Mouse (Mus musculus): Measurements from ENCODE around the gene Slc12a3.

The Slc12a3 gene

DNA sequence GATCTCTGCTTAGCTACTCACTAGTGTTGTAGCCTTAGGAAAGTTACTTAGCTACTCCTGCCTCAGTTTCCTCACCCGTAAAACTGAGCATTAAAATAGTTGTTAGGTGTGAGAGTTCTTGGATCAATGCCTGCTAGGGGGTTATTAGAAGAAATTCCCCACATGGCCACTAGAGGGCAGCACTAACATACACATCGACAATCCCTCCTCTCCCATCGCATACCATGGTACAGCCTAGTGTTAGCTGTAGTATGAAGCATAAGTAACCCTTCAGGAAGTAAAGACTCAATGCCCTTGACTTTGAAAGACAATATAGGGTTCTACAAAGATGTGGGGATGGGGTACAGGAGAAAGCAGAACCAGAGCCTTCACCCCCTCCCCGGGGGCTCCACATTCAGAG, 1.7 kb downstream of the Slc12a3 start:
- no peak for DNase-seq (ENCODE audit: low spot score in 2 of 2)

DNA sequence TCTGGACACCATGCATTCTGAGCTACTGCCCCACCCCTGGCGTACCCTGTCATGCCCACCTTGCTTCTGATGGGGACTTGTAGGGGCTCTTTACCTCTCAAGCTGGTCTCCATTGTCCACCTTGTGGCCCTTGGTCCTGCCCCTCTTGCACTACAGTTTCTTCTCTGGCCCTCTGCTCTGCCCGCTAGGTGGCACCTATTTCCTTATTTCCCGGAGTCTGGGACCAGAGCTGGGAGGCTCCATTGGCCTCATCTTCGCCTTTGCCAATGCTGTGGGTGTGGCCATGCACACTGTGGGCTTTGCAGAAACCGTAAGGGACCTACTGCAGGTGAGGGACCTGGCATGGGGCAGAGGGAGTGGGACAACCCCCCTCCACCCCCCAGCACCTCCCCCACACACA, 4.3 kb downstream of the Slc12a3 start:
- no peak for DNase-seq (ENCODE audit: low spot score in 2 of 2)

DNA sequence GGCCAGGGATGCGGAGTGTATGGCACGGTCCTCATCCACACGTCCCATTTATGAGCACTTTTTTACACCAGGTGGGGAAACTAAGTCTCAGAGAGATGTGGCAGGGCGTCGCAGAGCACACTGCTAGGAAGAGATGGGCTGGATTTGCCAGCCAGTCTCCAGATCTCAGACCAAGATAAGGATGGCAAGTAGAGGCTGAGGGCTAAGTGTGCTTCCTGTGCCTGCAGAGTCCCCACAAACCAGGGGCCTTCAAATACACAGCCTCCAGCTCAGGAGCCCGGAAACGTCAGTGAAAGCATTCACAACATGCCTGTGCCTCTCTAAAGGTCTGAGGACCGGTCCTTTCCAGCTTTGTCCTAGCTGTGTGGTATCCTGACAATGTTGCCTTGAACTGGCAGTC, 8.6 kb downstream of the Slc12a3 start:
- DNase-seq (ENCODE audit: low spot score in 2 of 2), result no peak

DNA sequence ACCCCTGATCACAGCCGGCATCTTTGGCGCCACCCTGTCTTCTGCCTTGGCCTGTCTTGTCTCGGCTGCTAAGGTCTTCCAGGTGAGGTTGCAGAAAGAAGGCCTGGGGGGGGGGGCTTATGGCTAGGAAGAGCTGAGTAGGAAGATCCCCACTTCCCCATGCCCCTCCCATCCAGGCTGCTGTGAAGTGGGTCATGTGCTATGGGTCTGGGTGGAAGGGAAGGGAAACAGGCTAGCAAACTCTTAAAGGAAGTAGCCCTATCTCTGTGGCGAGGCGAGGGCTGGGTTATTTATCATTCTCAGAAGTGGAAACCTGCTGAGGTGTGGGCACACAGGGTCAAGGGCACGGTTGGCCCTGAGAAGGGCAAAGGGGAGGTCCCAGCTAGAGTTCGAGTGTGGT, 11.8 kb downstream of the Slc12a3 start:
- DNase-seq (ENCODE audit: low spot score in 2 of 2), result no peak

DNA sequence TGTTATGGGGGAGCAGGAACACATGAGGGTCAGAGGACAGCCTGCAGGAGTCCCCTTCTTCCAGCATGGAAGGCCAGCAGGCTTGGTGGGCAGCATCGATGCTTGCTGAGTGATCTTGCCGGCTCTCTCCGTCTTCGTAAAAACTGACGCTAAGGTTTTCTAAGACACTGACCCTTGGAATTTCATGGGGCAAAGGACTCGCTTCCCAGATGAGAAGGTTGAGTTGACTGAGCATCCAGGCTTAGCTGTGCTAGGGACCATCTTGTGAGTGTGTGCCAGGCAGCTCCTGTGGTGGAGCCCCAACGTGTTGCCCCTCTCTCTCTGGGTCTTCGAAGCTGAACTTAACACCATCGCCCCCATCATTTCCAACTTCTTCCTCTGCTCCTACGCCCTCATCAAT, 13.7 kb downstream of the Slc12a3 start:
- DNase-seq (ENCODE audit: low spot score in 2 of 2), result no peak

DNA sequence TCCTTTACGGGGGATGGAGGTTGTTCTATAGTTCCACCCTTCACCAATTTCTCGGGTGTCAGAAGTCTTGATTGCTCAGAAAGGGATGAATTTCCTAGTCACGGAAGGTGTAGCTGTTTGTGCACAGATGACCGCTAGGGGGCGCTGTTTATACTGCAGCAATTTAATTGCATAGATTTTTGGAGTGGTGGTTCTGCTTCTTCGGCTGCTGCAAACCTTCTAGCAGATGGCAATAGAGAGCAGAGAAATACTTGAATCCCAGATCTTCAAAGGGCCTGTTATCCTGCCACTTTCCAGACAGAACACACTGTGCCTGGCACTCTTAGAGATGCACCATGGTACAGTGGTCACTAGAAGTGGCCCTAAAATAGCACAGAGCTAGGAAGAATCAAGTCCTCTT, 14.3 kb downstream of the Slc12a3 start:
- peak; percentile 64 to 84 for DNase-seq (ENCODE audit: low spot score in 2 of 2)

DNA sequence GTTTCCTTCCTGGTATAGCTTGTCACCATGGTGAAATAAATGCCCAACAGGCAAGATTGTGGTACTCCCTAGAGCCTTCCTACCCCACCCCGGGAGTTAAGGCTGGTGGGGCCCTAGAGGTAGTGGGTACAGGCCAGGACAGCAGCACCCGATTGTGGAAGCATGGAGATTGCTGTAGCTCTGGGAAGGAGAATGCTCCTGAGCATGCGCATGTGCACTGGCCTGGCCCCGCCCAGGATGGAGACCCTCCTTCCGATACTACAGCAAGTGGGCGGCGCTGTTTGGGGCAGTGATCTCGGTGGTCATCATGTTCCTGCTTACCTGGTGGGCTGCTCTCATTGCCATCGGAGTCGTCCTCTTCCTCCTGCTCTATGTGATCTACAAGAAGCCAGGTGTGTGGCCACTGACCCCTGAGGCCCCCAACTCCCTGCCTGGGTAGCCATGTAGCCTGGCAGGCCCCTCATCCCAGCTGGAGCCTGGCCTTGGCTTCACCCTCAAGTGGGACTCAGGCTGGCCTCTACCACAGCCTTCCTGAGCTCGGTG, 14.8 kb downstream of the Slc12a3 start:
- DNase-seq (ENCODE audit: low spot score in 2 of 2), result no peak

DNA sequence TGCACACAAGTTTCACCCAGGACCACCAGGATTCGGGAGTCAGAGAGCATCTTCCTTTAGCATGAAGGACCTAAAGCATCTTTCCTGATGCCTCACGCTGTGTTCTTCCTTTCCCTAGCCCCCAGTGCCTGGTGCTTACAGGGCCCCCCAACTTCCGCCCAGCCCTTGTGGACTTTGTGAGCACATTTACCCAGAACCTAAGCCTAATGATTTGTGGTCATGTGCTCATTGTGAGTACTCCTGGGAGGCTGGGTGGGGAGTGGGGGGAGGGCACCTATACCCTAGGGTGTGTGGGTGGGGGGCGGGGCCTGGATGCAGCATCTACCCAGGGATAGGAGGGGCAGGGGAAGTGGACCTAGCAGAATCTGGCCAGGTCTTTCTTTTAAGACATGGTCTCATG, 16.7 kb downstream of the Slc12a3 start:
- DNase-seq (ENCODE audit: low spot score in 2 of 2), result no peak

DNA sequence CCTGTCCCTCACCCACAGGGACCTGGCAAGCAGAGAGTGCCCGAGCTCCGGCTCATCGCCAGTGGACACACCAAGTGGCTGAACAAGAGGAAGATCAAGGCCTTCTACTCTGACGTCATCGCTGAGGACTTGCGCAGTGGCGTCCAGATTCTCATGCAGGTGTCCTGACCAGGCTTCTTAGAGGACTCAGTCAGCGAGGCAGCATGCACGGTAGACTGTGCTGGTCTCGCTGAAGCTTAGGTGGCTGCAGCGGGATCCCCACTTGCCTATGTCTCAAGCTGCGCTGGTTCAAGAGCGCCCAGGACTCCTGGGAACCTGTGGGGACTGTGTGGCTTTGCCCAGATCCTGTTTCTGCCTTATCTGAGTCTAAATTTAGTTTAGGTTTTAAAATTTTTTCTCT, 17.3 kb downstream of the Slc12a3 start:
- no peak for DNase-seq (ENCODE audit: low spot score in 2 of 2)

DNA sequence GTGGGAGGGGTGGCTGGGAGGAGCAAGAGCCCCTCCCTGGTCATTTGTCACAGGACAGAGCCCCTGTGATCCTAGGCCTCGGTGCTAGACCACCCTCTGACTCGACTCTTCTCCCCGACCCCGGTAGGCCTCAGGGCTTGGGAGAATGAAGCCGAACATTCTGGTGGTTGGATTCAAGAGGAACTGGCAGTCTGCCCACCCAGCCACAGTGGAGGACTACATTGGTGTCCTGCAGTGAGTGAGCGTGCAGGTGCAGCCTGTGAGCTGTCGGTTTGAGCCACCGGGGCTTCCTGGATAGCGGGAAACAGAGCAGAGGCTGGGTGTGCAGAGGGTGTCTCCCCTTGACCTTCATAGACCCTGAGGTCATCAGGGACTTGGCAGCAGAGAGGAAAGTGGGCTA, 19.4 kb downstream of the Slc12a3 start:
- DNase-seq (ENCODE audit: low spot score in 2 of 2), result no peak

DNA sequence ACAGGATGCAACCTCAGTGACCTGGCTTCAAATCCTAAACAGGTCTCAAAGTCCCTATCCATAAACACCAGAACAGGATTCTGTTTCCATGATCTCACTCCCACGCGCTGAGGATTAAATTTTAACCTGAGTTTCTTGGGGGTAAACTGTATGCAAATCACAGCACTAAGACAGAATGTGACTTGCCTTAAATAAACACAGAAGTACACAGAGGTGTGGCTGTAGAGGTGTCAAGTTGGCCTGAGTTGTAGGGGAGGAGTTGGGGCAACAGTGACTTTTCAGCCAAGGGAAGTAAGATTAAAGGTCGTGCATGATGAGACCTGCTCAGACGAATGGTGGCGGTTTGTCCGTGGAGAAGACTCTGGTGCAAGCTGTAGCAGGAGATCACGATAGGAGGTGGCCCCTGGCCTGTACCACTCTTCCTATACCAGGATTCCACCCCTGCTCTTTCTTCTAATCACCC, 25.1 kb downstream of the Slc12a3 start:
- no peak for DNase-seq (ENCODE audit: low spot score in 2 of 2)

DNA sequence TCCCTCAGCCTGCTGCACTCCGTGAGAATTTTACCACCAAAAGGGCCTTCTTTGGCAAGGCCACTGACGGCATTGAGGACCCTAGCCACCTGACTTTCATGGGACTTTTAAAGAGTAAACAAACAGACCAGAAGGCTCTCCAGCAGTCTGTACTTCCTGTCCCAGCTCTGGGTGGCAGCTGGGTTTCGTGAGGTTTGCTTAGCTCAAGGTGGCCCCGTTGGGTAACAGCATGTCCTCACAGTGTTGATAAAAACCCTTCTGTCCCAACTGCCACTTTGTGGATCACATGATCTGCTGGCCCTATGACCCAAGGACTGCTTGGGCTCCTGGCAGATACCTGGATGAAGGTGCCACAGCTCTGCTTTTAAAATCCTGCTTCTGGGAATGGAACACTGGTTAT, 25.6 kb downstream of the Slc12a3 start:
- no peak for DNase-seq (ENCODE audit: low spot score in 2 of 2)

DNA sequence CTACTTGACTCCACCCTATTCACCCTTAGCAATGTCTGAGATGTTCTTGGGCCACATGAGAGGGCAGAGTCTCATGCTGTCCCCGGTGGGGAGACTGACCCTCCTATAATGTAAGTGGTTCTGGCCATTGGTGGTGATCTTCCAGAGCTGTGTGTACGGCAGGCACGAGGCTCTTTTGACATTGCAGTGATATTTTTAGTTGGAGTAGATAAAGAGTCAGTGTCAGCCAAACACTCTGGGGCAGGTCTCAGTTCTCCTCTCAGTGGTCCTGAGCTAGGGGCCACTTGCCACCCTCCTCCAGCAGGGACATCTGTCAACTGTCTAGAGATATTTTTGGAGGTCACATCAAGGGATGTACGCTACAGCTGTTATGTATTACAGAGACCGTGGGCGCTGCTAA, 28.2 kb downstream of the Slc12a3 start:
- DNase-seq (ENCODE audit: low spot score in 2 of 2), result no peak

DNA sequence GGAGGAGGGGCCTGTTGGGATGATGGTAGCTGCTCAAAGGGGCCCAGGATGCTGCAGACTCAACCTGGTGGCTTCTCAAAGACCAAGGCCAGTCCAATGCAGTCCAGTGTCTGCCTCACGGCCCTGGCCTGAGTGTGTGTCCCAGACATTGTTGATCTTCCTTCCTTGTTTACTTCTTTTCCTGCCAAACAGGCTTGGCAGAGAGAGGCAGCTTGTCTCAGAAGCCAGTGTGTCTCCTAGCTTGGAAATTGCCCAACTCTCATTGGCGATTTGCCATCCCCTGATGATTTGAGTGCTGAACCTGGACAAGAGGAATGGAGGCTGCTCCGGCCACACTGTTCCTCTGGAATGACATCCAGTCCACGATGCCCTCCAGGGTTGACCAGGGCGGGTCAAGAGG, 29.5 kb downstream of the Slc12a3 start:
- DNase-seq (ENCODE audit: low spot score in 2 of 2), result peak; percentile 77 to 78

DNA sequence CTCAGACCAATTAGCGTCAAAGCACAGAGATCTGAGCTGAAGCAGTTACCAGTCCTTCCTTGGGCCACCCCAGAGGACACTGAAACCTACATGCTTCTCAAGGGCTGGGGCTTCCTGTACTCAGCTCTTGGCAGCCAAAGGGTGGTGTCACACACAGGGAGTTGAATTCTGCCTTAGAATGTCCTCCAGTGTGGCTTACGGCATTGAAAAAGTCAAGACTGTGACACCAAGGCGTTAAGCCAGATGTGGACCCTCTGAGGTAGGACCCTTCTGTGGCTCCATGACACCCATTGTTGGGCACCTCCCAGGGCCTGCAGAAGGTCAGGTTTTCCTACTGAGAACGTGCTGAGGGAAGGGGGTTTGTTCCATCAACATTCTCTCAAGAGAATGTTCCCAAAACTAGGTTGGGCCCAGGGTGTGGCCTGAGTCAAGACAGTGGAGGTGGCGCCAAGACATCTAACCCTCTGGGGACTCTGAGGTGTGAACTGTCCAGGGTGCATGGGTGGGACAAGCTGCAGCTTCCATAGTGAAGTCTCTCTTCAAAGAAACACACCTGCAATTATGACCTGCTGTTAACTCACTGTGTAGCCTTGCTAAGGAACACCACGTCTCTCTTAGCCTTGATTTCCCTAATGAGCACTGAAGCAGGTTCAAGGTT, 32.9 kb downstream of the Slc12a3 start:
- no peak for DNase-seq (ENCODE audit: low spot score in 2 of 2)

DNA sequence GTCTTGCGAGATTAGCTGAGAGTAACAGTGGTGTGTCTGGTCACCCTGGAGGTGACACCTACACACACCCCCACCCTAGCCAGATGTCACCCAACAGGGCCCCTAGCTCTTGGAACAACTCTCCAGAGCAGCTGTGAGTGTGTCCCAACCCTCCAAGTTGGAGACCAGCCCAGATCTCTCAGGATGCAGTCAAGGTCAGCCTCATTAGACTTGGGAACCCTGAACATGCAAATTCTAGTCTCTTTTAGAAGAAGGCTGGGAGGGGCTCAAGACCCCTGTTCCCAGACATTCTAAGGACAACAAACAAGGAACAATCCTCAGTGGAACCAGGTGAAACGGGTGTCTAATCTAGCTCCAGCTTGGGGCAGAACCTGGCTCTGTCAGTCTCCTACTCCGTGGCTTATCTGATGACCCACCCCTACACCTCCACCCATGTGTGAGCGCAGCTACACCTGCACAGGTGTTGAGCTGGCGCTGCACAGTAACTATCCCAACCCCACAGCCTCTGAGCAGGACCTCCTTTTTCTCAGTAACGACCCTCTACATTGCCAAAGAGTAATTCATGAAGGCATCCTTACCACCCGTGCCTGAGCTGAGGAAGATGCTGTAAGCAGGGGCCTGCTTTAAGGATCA, 33.7 kb downstream of the Slc12a3 start:
- peak in 1 of 2 experiments; percentile 52 for DNase-seq (ENCODE audit: low spot score in 2 of 2)

DNA sequence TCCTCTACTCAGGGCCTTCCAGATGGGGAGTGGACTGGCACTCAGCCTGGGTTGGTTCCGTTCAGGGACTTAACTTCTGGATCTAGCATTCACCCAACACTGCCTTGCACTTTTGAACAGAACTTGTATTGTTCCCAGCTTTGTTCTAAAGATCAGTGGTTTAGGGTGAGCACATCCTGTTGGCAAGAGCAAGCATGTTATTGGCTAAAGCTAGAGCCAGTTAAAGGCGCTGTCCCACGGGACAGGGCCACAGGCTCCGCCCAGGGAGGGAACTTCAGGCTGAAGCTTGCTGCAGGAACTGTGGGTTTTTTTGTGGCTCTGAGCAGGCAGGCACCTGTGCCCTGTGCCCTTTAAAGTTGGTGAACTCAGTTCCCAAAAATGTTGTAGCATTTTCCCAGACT, 34.3 kb downstream of the Slc12a3 start:
- peak in 1 of 2 experiments; percentile 58 for DNase-seq (ENCODE audit: low spot score in 2 of 2)

DNA sequence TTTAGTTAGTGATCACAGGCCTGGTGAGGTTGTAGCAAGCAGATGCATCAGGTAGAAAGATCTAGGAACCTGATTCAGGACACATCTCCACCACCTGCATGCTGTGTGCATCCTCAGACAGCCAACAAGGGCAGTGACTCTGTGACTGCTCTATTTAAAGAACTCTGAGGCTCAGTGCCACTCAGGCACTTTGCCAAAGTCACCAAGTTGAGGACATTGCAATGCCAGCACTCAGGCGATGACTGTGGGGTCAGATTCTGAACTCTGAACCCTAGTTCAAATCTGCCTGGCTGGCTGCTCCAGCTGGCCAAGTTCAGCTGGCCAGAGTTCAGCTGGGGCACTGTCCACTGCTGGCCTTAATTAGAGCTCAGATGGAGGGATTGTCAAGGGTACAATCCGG, 34.9 kb downstream of the Slc12a3 start:
- no peak for DNase-seq (ENCODE audit: low spot score in 2 of 2)

DNA sequence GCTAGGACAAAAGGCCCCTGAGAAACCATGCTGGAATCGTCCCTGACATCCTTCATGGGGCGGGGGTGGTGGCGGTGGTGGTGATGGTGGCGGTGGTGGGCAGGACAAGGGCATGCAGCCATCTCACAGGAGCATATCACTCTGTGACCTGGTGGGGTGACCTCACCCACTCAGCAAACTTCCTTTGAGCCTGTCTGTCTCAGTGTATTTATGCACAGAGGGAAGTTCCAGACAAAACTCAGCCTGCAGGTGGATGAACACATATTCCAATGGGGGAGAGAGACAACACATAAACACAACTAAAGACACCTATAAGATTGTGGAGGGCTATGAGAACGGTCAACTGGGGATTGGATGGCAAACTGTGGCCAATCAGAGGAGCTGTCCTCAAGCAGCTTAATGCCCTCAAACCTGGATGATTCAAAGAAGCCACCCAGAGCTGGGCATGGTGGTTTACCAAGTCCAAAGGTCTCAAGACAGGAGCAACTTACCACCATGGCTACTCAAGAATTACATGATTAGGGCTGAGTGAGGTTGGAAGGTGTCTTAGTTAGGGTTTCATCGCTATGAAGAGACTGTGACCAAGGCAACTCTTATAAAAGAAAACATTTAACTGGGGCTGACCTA, 35.8 kb downstream of the Slc12a3 start:
- DNase-seq (ENCODE audit: low spot score in 2 of 2), result no peak

DNA sequence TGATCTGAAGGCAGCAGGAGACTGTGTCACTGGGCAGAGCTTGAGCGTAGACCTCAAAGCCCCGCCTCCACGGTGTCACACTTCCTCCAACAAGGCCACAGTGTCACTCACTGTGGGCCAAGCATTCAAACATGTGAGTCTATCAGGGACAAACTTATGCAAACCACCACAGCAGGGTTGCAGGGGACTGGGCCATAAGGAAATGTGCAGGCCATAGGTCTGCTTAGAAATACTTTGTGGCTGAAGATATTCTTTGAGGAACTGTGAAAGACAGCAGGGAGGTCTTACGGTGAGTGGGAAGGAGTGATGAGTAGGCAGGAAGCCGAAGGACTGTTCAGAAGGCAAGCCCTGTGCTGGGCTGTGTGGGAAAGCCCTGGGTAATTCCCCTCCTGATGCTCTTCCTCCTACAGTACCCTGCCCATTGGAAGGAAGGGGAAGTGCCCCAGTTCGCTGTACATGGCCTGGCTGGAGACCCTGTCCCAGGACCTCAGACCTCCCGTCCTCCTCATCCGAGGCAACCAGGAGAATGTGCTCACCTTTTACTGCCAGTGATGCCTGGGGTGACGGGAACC, 36.5 kb downstream of the Slc12a3 start:
- no peak for DNase-seq (ENCODE audit: low spot score in 2 of 2)

DNA sequence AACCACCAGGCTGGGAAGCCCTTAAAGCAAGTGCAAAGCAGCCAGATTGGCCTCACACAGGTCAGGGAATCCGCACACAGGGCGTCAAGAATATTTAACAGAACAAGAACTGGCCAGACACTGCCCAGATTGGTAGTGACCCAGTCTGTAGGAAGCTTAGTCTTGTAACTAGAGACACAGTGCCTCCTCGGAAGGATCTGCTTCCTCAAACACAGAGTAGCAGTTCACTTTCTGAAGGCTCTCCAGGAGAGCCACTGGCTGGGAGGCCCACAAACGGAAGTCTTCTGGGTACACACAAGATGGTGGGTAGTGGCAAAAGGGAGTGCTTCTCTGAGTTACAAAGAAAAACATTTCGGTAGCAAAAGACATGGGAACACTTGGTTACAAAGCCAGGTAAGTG, 41.8 kb downstream of the Slc12a3 start:
- DNase-seq (ENCODE audit: low spot score in 2 of 2), result no peak

DNA sequence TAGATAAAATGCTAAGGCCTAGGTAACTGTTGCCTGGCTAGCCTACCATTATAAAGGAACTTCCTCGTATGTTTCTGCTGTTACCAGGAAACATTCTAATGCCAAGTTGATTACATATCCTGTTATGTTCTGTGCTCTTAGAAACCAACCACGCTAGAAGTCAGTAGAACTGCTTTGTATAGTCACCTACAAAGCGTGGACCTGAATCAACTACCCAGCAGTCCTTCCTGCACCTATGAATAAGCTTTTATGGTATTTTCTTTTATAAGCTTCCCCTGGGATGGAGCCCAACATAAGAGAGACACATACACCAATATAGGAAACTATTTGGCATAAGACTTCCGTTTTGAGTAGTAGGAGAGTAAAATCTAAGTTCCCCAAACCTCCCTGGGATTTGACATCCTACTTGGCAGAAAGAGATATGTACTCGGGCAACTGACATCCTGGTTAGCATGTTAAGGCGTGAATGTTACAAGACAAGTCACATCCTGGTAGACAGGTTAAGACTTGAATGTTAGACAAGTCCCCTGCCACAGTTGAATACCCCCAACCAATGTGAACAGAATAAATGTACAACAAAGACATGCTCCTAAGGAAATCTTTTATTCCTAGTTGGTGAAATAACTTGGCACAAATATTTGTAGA, 44.1 kb downstream of the Slc12a3 start:
- DNase-seq (ENCODE audit: low spot score in 2 of 2), result no peak
